Mouse (Mus musculus) layer of hippocampus, postnatal 36 days (tissue): Measurements from ENCODE around the gene Rhbdf2. TPM values are rescaled to one million over a fixed set of nuclear protein-coding genes. Genes with fewer than 3 reads are reported as not detected.

Source experiments
- DNase-seq, 2 experiments: peaks; one replicate each; pipeline ENCODE4 v3.0.0; 2022
- total RNA-seq, 2 experiments: library from RNA; stranded (reverse); gene quantifications; 2 replicates each; pipeline ENCODE4 v1.2.3; 2021

Gene Rhbdf2
- total RNA-seq, 2 experiments from 2014 or later, result 0.90 to 1.4 TPM

DNA sequence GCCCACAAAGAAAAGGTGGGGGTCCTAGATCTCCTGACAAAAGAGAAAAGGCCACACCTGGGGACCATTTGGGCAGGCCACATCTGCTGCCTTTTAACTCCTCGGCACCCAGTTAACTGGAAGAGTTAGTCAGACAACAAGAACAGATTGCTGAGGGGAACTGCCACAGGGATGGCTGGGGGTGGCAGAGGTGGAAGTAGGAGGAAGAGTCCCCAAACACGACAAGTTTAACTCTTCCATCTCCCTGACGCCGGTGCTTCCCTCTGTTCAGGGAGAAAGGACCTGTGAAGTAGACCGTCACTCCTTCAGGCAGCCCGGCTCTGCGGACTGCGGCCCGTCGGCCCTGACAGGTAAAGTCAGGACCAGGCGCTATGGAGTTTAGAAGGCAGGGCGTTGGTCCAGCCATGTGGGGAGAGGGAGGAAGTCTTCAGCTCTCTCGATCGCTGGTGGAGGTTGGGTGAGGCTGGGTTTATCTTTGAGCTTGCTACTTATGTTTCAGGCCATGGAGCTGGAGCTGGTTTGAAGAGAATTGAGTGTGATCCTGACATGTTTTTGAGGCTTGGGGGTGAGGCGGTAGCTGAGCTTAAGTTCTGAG, 32.3 kb upstream of the Rhbdf2 start:
- no peak for DNase-seq

DNA sequence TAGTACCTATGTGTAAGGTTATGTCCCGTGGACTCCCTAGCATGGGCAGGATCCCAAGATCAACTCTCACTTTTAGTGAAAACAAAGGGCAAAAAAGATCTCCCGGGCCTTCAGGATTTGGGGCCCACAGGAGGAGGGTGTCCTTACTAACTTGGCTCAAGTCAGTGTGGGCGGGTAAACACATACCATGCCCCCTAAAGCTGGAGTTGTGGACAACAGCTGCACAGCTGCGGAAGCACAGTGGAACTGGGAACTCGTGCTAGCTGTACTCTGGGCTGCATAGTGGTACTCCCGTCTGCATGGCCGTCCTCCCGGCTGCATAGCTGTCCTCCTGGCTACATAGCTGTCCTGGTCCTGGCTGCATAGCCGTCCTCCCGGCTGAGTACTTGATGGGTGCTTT, 31.4 kb upstream of the Rhbdf2 start:
- DNase-seq, result no peak

DNA sequence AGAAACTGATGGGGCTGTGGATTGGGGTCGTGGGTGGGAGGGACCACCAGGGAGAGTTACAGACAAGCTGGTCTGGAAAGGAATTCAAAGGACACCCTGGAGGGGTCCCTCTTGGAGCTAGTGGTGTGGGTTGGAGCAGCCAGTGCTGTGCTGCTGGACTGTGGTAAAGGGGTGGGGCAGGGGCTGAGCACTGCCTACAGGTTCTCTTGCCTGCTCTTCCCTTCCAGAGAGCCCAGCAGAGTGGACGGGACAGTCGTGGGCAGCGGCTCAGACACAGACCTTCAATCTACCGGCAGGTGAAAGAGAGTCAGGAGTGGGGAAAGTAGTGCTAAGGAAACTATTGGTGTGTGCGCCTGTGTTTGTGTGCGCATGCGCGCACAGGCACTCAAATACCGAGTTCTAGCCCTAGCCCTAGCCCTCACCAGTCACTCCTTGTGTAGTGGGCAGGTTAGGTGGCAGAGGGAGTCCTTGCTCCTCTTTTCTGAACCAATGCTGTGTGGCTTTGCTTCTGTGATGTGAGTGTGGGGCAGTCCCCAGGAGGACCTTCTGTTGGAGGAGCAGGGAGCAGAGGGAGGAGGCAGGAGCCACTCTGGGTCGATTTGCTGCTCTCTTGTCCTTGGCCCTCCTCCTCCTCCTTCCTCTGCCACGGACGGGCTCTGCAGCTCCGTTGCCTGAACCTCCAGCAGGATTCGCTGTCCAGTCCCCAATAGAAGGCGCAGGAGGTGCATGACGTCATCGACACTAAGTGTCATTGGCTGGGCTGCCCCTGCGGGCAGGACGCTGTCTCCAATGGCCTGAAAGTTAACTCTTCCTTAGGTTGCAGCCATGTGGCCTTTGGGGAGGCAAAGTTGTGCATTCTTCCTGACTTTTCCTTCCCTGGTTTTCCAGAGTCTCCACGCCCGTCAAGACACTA, 30.7 kb upstream of the Rhbdf2 start:
- DNase-seq, result peak; percentile 81 to 86

DNA sequence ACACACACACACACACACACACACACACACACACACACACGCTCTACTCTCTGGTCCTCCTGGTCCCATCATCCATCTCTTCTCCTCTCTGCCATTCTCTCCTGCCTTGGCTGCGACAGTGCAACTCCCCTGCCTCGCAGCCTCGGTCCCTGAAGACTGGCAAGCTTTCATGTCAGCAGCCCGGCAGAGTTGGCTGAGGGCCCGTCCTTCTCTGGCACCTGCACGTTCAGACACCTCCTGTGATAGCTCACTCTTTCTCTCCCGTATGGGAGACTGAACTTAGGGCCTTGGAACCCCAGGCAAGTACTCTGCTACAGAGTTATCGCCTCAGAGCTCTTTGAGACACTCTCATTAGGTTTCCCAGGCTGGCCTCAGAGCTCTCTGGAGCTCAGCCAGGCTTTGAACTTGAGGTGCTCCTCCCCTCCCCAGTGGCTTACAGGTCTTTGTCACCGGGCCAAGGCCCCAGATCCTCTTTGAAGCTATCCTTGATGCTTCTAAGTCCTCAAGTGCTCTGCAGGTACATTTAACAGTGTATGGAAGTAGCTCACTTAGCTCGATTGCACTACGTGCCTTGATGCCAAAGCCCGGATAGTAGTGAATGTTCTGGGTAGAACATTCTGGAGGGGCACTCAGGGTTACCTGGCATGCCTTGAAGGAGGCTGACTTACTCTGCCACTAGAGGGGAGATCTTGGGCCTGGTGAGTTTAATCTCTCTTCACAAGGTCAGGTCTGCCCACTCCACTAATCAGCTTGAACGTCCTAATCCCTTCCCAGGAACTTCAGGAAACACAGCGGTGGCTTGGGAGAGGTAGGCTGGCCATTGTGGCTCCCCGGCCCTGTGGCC, 29.8 kb upstream of the Rhbdf2 start:
- no peak for DNase-seq

DNA sequence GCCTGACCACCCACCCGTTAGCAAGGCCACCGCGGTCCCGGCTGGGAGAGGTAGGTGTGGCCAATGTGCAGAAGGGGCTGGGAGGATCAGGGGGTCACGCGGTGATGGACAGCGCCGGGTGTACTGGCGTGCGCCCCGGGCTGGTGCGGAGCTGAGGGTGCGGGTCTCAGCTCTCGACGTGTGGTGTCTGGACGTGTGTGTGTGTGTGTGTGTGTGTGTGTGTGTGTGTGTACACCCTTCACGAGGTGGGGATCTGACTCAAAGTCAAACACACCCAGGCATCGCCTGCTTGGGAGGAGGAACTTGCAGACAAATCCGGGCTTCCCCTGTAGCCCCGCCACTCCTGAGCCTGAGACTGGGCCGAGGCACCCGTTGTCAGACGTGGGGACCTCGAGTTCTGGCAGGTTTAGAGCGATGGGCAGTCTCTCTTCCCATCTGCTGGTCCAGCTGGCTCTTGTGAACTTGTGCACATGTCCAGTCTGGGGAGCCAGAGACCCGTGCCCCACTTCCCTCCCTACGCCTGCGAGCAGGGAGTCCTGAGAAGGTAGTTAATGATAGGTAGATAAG, 27.5 kb upstream of the Rhbdf2 start, which contains the start of gene Cygb:
Gene Cygb, minus strand, starts transcription at position 59 of the 567 bp plus-strand sequence.
- DNase-seq, result no peak

DNA sequence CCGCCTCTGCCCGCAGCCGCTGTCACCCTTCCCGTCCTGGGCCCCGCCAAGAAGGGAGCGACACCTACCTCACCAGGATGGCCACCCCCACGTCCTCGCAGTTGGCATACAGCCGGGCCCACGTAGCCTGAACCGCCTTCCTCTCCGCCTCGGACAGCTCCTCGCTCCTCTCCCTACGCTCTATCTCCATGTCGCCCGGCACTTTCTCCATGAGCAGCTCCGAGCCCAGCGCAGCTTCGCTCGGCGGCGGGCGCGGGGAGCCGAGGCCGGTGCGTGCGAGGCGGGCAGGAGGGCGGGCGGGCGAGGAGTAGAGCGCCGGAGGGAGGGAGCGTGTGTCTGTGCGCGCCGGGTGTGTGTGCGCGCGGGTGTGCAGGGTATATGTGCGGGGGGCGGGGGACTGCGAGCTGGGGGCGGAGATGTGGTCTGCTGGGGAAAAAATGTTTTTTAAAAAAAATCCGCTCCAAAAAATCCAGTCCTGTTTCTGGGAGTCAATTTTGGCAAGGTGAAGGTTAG, 26.9 kb upstream of the Rhbdf2 start:
- peak in 1 of 2 experiments; percentile 56 for DNase-seq

DNA sequence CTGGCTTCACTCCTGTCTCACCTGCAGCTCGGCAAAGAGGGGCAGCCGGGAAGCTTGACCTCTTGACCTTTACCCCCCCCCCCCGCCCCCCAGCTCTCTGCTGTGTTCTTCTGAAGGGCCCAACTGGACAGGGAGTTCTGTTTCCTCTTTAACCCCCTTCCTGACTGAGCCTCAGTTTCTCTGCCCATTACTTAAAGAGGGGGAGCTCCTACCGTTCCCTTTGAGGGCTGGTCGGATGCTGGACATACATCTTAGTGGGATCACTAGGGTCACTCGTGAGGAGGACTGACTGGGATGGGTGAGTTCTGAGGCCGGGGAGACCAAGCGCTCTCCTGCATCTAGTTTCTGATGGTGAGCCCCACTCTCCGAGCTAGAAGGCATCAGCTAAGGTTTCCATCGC, 26.4 kb upstream of the Rhbdf2 start, which contains the start of gene Prcd:
Gene Prcd, plus strand, starts transcription at position 301 of the 400 bp plus-strand sequence.
- DNase-seq, result no peak

DNA sequence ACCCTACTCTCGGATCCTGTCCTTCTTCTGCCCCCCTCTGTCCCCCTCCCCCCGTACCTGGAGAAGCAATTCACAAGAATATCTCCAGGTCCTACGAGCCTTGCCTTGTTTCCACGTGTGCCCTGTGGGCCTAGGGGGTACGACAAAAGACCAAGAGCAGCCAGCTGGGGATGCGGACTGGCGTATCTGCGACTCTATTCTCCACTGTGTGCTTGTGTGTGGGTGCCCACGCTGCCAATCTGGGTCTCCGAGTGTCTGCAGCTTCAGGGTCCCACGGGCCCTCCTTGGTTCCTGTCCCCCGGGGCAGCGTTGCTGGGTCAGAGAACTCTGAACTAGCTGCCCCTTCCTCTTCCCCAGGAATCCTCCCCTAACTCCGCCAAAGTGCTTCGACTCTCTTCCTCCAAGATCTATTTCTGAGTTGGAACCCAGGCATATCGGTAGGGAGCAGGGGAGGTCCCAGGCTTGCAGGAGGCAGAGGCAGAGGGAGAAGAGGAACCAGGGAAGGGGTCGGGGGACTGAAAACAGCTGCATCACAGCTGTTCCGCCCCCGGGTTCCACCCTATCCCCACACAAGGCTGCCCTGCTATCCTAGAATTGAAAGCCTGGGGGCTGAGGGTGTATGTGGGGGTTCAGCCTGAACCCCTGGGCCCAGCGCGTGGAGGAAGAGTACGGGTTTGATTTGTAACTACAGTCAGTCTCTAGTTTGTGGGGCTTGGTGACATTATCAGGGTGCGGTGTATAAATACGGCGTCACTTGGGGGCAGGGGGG, 25.7 kb upstream of the Rhbdf2 start:
- DNase-seq, result no peak

DNA sequence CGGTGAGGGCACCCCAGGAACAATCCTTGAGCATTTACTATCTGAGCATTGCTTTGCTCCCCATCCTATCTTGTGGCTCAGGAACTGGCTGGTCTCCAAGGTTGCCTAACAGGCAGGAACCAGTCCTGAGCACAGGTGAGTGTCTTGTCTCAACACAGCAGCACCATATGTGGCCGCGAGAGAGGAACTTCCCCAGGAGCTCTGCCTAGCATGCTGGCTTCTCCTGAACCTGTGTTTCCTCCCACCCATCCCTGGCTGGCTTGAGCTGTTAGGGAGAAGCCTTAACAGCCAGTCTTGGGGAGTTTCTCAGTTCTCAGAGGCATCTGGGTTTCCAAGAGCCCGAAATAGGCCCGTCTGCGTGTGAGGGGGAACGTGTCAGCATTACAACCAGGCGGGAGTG, 24.5 kb upstream of the Rhbdf2 start:
- no peak for DNase-seq

DNA sequence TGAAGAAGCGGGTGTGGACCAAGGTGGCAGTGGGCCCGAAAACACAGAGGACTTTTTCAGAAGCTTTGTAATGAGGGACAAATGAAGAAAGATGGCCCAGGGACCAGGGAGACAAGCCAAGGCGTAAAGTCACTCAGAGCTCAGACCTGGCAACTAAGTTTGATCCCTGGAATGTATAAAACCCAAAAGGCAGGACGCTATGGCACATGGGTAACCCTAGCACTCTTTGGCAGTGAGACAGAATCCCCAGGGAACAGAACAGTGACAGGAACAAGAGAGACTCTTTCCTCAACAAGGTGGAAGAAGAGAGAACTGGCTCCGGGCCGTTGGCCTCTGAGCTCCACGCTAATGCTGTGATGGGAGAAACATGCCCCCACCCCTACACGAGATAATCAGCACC, 24.0 kb upstream of the Rhbdf2 start:
- no peak for DNase-seq

DNA sequence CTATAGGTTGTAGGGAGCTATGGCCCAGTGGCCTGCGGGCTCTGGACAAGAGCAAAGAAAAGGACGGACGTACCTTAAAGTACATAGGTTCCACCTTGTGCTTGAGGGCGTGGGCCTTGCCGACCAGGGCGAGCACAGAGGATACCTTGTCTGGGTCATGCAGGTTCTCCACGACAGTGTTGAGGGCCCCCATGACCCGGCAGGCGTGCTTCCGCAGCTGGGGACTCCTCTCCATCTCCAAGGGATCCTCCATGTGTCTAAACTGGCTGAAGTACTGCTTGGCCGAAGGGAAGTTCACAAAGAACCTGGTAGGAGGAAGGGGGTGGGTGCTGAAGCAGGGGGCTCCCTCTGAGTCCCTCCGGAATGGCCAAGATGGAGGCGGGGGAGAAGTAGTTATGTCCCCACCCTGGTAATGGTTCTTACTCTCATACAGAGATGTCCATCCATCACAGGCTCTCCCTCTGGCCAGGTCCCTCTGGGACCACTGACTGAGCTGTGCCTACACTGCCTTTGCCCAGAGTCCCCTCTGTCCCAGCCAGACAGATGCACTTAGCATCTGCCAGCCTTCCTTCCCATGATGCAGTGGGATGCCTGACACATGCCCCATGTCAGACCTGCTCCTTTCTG, 23.0 kb upstream of the Rhbdf2 start:
- DNase-seq, result no peak

DNA sequence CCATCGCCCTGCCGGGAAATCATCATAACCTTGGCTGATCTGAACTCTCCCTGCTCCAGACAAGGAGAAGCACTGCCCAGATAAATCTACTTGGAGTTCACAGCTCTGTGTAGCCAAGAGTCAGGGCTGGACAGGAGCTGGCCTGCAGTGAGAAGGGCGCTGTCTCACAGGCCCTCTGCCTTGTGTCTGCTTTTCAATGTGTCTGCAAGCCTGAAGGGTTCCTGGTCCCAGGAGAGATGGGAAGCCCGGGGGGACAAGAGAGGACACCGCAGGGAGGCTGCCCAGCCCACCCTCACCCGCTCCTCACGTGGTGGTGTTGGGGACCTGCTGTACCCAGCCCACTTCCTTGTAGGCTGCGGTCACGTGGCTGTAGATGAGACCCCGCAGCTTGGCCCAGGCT, 22.2 kb upstream of the Rhbdf2 start:
- DNase-seq, result no peak

DNA sequence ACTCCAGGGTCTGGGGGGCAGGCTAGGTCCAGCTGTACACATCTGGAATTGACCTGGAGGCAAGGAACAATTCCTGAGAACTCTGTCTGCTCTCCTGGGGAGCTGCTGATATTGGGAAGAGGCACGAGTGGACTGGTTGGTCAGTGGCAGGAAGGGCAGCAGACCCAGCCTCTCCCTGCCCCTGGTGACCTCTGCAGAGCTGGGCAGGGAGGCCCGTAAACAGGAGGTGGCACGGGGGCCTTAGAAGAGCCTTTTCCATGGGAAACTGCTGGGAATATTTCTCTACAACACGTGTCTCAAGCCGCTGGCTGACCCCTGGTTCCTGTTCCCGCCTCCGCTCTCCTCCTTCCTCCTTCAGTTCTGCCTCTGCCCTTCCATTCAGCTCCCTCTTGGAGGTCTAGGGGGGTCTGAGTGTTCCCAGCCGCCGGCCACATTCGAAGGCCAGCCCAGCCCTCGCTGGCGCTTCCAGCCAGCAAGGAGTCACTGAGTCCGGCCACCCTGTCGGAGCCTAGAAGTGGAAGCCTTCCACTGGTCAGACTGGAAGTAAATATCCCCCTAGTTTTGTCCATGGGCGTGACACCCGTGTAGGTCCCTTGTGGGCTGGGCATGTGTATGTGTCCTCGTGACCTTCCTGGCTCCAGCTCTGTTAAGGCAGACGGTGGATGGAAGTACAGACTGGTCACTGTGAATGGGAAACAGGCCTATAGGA, 21.5 kb upstream of the Rhbdf2 start:
- DNase-seq, result no peak

DNA sequence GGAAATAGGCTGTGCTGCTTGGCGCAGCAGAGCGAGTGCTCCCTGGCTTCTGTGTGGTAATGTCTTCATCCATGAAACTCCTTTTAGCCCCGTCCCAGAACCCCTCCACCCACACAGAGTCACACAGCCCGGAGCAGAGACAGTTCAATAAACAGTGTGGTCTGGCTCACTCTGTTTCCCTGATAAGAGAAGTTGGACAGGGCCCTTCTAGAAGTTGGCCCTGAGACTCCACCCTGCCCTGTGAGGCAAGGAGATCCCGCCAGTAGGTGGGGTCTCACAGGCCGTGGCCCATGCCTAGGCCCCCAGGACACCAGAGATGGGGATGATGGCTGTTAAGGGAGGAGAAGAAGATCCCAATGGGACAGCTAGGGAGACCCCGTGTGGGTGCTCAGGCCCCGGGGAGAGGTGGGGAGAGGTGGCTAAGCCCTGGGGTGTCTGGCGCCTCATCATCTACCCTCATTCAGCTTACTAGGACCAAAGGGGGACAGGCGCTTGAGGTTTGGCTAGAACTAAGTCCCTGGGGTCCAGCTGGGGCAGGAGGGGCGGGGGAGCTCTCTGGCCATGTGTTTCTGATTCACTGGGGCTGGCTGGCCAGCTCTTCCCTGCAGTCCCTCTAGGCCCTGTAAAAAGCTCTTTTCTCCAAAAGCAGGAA, 20.6 kb upstream of the Rhbdf2 start:
- no peak for DNase-seq

DNA sequence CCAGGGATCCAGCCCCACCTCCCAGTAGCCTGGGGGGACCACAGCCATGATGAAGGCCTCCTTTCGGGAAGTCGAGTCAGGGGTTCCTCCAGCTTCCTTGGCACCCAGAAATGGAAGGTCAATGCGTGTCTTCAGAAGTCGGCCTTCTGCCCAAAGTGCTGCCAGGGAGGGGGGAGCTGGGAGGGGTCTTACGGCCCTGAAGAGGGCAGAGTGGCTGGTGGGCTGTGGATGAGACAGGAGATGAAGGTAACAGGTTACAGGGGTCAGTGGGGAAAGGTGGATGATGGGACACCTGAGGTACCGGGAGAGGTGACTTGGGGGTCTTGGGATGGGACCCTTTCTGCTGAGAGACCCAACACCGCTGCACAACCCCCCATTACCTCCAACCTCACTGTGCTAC, 20.0 kb upstream of the Rhbdf2 start:
- no peak for DNase-seq

DNA sequence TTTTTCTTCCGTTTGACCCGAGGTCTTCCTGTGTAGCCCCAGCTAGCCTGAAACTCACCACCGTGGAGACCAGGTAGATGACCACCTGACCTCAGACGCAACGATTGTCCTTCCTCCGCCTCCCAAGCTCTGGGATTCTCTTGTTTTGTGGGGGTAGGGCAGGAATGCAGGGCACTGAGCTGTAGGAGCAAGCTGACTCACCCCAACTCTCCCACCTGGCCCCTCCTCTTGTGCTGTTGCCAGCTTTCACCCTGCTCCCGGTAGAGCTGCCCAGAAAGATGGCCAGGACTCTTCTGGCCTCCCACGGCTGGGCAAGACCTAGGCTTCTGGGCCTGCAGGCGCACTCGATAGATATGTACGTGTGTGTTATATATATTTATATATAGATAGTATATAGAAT, 19.3 kb upstream of the Rhbdf2 start:
- DNase-seq, result no peak

DNA sequence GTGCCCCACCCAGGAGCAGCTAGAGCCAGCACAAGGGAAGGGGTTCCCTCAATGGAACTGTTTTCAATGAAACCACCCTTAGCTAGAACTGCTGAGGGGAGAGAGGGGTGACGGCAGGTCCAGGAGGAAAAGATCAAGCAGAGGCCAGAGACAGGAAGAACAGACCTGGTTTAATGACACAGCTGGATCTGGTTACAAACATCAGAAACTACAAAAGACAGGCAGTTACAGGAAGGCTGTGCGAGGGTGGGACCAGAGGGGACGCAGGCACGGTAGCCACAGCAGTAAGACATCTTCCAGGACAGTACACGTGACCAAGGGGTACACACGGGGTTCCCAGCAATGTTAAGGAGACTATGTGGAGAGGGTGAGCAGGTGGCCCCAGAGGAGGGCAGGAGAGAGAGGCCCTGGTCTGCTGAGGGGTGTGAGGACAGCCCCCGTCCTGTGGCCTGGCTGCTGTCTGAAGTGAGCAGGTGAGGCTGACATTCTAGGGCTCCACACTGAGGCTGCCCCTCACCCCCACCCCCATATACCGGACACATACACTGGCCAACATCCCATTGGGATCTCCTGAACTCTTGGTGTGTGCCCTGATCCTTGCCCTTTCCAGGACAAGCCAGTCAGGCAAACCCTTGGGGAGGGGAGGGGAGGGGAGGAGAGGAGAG, 18.8 kb upstream of the Rhbdf2 start:
- DNase-seq, result no peak

DNA sequence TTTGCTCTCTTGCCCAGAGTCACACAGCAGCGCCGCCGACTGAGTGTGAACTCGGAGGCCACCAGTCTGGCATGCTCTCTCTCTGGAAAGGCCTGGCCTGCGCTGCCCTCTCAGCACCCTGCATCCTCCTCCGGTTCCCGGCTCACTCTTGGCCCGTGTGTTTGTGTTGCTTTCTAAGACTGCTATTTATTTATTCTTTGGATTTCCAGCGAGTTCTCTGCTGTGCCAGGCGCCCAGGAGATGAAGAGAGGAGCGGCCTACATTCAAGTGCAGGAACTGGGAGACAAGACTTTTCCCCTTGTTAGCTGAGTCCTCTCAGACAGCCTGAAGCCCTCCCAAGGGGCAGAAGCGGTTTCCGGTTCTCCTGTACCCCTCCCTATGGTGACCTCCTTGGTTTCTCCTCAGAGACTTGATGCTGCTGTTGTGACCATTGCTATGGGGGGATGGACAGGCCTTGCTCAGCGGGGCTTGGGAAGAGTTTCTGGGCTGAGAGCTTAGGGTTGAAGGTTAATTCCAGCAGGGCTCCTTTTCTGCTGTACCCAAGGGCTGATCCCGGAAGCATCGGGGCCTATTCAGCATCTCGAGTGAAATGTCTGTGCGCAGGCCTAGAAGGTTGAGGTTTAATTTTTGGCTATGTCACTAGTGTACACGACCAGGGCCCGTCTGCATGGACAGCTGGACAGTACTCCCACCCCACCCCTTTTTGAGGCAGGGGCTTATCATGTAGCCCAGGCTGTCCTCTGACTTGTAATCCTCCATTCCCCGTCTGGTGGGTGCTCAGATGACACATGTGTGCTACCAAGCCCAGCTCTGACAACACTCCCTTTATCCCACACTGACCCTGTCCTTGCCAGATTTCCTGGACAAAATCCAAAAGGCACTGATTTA, 17.6 kb upstream of the Rhbdf2 start:
- no peak for DNase-seq
